Mouse (Mus musculus): ENCODE results near the gene Upp2. TPM values are rescaled to one million over a fixed set of nuclear protein-coding genes. Genes with fewer than 3 reads are reported as not detected.

Upp2 gene
- total RNA-seq, 2 experiments from 2014 or later: 31.9 to 35.6 TPM

GRCm38 (mm10) chr2:58748296-58748695 is 181.2 kb downstream of the Upp2 start:
- no peak for DNase-seq (ENCODE audit: low spot score in 2 of 2)

GRCm38 (mm10) chr2:58752891-58753290 is 185.8 kb downstream of the Upp2 start:
- DNase-seq (ENCODE audit: low spot score in 2 of 2): no peak

DNA sequence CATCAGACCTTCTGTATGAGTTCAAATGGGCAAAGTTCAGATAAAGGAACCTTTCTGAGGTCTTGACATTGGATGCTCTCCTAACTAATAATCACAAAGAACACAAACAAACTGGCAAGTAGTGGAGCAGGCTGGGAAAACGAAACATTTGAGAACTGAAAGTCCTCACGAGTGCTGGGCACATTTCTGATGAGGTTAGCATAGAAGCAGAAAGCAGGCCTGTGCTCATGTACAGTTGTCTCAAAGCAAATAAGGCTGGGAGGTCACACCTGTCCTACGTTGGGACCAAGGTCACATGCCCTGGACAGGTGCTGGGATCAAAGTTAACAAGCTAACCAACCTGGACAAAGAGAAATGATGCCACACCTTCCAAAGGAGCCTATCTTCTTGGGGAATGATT is 187.6 kb downstream of the Upp2 start:
- no peak for DNase-seq (ENCODE audit: low spot score in 2 of 2)

GRCm38 (mm10) chr2:58758081-58758480 is 191.0 kb downstream of the Upp2 start:
- DNase-seq (ENCODE audit: low spot score in 2 of 2): no peak

DNA sequence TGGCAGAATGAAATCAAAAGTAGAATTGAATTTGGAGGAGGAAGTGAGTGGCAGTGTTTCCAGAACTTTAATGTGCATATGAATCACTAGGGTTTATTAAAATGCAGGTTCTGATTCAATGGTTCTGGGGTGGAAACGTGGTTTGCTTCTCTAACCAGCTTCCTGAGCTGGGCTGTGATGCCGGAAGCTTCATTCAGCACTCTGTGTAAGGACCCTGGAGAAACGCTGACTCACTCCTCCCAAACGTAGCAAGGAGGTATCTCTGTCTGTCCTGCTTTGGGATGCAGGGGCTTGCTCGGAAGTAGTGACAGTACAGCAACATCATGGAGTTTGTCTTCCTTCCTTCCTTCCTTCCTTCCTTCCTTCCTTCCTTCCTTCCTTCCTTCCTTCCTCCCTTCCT is 192.6 kb downstream of the Upp2 start:
- peak in 1 of 2 experiments; percentile 33 for DNase-seq (ENCODE audit: low spot score in 2 of 2)

DNA sequence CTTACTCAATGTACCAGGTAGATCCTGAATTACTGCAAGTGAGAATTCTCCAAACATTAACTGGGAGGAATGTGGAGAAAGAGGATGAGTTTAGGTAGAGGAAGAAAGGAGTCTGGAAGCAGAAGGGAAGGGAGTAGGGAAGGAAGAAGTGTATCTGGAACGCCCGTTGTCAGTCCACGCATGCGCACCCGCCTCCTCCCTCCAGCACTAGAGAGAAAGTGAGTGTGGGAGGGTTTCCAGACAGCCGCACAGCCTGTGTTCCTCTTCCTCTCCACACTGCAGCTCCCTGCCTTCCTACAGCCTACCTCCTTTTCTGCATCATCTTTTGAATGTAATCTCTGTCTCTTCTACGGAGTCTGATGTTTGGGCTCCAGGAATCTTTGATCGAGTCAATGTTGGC is 198.0 kb downstream of the Upp2 start:
- peak; percentile 75 to 83 for DNase-seq (ENCODE audit: low spot score in 2 of 2)

- DNase-seq (ENCODE audit: low spot score in 2 of 2): peak in 1 of 2 experiments; percentile 14
Measured at GRCm38 (mm10) chr2:58773833-58774232, 206.7 kb downstream of the Upp2 start.

GRCm38 (mm10) chr2:58778986-58779495 is 211.9 kb downstream of the Upp2 start:
- DNase-seq (ENCODE audit: low spot score in 2 of 2): no peak

DNA sequence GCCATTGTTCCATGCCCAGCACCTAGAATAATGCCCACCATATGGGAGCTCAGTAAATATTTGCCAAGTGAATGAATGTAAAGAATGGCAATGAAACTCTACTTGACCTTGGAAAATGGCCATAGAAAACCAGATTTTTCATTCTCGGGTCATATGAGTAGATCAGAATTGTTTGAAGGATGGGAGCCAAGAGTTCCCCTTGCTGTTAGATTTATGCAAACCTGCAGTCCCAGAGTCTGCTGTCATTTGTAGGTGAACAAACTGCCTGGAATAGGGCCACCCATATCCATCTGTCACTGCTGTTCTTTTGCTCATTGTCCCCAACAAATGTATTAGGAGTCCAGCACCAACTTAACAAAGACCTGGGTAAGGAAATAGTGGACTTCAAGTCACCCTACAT is 216.4 kb downstream of the Upp2 start:
- peak in 1 of 2 experiments; percentile 33 for DNase-seq (ENCODE audit: low spot score in 2 of 2)

- DNase-seq (ENCODE audit: low spot score in 2 of 2): no peak
Measured at GRCm38 (mm10) chr2:58786177-58786576, 219.1 kb downstream of the Upp2 start.

GRCm38 (mm10) chr2:58786681-58787080 is 219.6 kb downstream of the Upp2 start:
- DNase-seq (ENCODE audit: low spot score in 2 of 2): no peak

- no peak for DNase-seq (ENCODE audit: low spot score in 2 of 2)
Measured at GRCm38 (mm10) chr2:58787360-58787759, 220.3 kb downstream of the Upp2 start.

DNA sequence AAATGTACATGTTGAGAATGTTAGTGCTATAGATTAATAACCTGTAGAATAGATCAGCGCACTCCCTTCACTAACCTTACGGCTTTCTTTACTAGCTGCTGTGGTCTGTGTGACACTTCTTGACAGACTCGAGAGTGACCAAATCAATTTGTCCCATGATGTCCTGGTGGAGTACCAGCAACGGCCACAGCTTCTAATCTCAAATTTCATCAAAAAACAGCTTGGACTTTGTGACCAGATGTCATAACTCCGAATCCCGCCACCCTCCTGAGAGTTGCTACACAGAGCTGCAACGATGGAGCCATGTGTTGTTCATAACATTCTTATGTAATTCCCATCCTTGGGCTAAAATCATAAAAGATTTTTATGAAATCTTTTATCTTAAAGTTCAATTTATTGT is 222.8 kb downstream of the Upp2 start:
- DNase-seq (ENCODE audit: low spot score in 2 of 2): no peak

DNA sequence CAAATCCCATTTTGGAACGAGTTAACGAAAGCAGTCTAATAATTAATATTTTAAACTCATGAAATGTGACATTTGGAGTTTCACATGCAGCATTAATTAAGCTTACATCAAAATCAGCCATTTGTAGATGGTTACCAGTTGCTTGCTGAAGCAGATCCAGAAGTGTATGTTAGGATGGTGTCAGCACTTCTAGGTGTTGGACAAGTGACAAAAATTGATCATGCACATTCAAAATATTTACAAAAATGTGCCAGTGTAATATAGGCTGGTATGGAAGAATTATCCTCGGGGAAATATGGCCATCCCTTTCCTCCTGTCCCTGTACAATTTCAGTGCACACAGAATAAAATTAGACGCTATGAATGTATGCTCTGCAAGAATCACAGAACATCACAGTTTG is 223.3 kb downstream of the Upp2 start:
- no peak for DNase-seq (ENCODE audit: low spot score in 2 of 2)

- no peak for DNase-seq (ENCODE audit: low spot score in 2 of 2)
Measured at GRCm38 (mm10) chr2:58794489-58794888, 227.4 kb downstream of the Upp2 start.

- DNase-seq (ENCODE audit: low spot score in 2 of 2): no peak
Measured at GRCm38 (mm10) chr2:58795432-58795831, 228.3 kb downstream of the Upp2 start.

DNA sequence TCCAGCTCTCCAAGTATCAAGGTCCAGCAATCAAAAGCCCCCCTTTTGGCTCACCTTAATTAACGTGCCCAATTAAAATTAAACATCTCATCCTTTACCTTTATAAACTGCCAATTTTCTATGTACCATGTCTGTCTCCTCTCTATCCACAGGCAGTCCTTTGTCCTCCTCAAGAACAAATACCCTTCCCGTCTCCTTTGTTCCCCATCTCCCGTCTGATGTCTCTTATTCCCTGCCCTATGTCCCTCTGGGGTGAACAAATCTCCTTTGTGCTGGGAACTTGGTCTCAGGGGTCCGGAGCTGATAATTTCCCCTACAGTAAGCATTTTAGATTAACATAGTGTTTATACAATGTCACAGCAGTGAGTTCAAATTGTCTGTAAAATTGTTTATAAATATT is 230.4 kb downstream of the Upp2 start:
- no peak for DNase-seq (ENCODE audit: low spot score in 2 of 2)

GRCm38 (mm10) chr2:58799126-58799525 is 232.0 kb downstream of the Upp2 start:
- DNase-seq (ENCODE audit: low spot score in 2 of 2): no peak

- no peak for DNase-seq (ENCODE audit: low spot score in 2 of 2)
Measured at GRCm38 (mm10) chr2:58799623-58800022, 232.5 kb downstream of the Upp2 start.

GRCm38 (mm10) chr2:58812941-58813340 is 245.8 kb downstream of the Upp2 start:
- DNase-seq (ENCODE audit: low spot score in 2 of 2): no peak

DNA sequence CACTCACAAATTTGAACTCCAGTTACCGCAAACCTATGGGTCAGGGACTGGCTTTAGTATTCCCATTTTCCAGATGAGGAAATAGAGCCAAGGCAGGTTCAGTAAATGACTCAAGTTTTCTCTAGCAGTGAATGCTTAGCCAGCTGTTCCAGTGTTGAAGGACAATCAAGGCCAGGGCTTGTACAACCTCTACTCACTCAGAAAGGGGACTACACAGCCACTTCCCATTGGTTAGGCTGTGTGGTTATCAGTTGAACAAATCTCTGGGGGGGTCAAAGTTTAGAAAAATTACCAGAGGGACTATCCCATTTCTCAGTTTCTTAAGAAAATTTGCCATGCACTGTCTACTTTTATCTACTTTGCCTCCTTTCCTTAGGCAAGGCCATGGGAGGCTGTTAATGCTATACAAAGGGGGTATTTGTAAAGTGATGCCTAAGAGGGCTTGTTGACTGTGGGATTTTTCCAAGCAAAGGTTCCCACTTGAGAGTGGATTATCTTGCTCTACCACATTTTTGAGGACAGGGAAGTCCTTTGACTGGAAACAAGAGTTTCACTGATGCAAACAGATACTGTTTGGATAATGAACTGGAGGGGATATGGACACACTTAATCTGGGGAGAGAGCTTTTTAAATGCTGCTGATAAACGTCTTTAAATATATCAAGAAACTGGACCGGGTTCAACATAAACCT is 262.0 kb downstream of the Upp2 start:
- DNase-seq (ENCODE audit: low spot score in 2 of 2): no peak

GRCm38 (mm10) chr2:58829981-58830742 is 263.1 kb downstream of the Upp2 start:
- peak in 1 of 2 experiments; percentile 51 for DNase-seq (ENCODE audit: low spot score in 2 of 2)
